Mouse (Mus musculus): ENCODE measurements around the gene Ung. TPM values are rescaled to one million over a fixed set of nuclear protein-coding genes. Genes with fewer than 3 reads are reported as not detected.
A peak's percentile ranks its signal among the peaks of the same experiment; 100 is the strongest.

Gene Ung
- total RNA-seq, 2 experiments from 2014 or later = 9.2 to 10.5 TPM

- DNase-seq = no peak
- Histone ChIP-seq H3K4me3 (peak overlapping the region; percentile 85), H3K27ac (peak overlapping the region; percentile 92)
- intact Hi-C loops (cut with DNase I) = no loop called here
- TF ChIP-seq CTCF (IDR thresholded peaks at IDR 0.05) = peak; percentile 48
Observed at GRCm38 (mm10) chr5:114176548-114177400, 46.6 kb downstream of the Ung start.

- Histone ChIP-seq H3K4me3 (no peak overlapping the region), H3K27ac (peak overlapping the region; percentile 93)
- DNase-seq = no peak
- intact Hi-C loops (cut with DNase I) = no loop called here
- TF ChIP-seq CTCF (IDR thresholded peaks at IDR 0.05) = peak; percentile 34; the same call in 1 of the 2 replicates
Observed at GRCm38 (mm10) chr5:114177966-114178719, 48.0 kb downstream of the Ung start.

- TF ChIP-seq CTCF (IDR thresholded peaks at IDR 0.05) = no peak
- DNase-seq = peak; percentile 87
- H3K4me3 ChIP-seq = peak overlapping the region; percentile 42
- peak overlapping the region; percentile 93 for H3K27ac ChIP-seq
- intact Hi-C loops (cut with DNase I) = no loop called here
Observed at GRCm38 (mm10) chr5:114179541-114179940, 49.4 kb downstream of the Ung start.

GRCm38 (mm10) chr5:114183493-114183892 lies 53.3 kb downstream of the Ung start:
- TF ChIP-seq CTCF (IDR thresholded peaks at IDR 0.05) = no peak
- no peak for DNase-seq
- Histone ChIP-seq H3K4me3 (no peak overlapping the region), H3K27ac (no peak overlapping the region)
- intact Hi-C loops (cut with DNase I) = no loop called here

GRCm38 (mm10) chr5:114187108-114187507 lies 56.9 kb downstream of the Ung start:
- TF ChIP-seq CTCF (IDR thresholded peaks at IDR 0.05) = peak; percentile 44
- Histone ChIP-seq H3K27ac (no peak overlapping the region), H3K4me3 (no peak overlapping the region)
- intact Hi-C loops (cut with DNase I) = no loop called here
- no peak for DNase-seq

Other genes with a start within 250 kb of the Ung start
- gene Coro1c, start 221.6 kb upstream of the Ung start, total RNA-seq (2021) = 10 to 100 TPM in 1 of 2 experiments, 1 to 10 TPM in 1; 7.8 to 11.8 TPM
- gene Ssh1, start 136.5 kb upstream of the Ung start, total RNA-seq (2021) = 1 to 10 TPM; 6.1 to 7.2 TPM
- gene Dao, start 126.7 kb upstream of the Ung start, total RNA-seq (2021) = not detected
- gene Usp30, start 64.9 kb upstream of the Ung start, total RNA-seq (2021) = 1 to 10 TPM; 8.4 to 9.3 TPM
- not detected for gene Svop, start 38.8 kb upstream of the Ung start, total RNA-seq (2021)
- under 1 TPM; 0.28 to 0.61 TPM for gene Alkbh2, start 2.2 kb upstream of the Ung start, total RNA-seq (2021)
- gene Acacb, start 16.1 kb downstream of the Ung start, total RNA-seq (2021) = 100 to 1,000 TPM; 177 to 191 TPM
- not detected for gene Foxn4, start 143.4 kb downstream of the Ung start, total RNA-seq (2021)
- under 1 TPM in 1 of 2 experiments, not detected in 1; 0.39 TPM for gene Myo1h, start 158.8 kb downstream of the Ung start, total RNA-seq (2021)